Mouse (Mus musculus) CH12.LX (cell line): Measurements from ENCODE around the gene Rbm4b. TPM values are rescaled to one million over a fixed set of nuclear protein-coding genes. Genes with fewer than 3 reads are reported as not detected.

Experiments used
- DNase-seq: peaks from one replicate; pipeline ENCODE4 v3.0.0-alpha.2; 2013; ENCODE audit errors: extremely low read depth
- H3K27ac ChIP-seq: 2 replicates; pipeline ENCODE4 v1.5.1; 2012; ENCODE audit warnings: low read depth, mild to moderate bottlenecking, control low read depth, moderate library complexity; ENCODE audit not compliant: insufficient read depth
- H3K27me3 ChIP-seq: replicated peaks from 2 replicates; pipeline ENCODE3; 2012; ENCODE audit warnings: inconsistent platforms
- H3K36me3 ChIP-seq, 2 experiments: replicated peaks in 1 of 2; 2 replicates each; pipeline versions ENCODE3 to v1.6.1; 2012; ENCODE audit warnings: inconsistent platforms in 1 of 2, low read length in 1 of 2, mild to moderate bottlenecking in 1 of 2, mixed read lengths in 1 of 2, moderate library complexity in 1 of 2; ENCODE audit not compliant: control insufficient read depth in 1 of 2, insufficient read depth in 1 of 2
- H3K4me1 ChIP-seq, 2 experiments: 2 replicates each; pipeline ENCODE4 v1.6.1; 2012; ENCODE audit warnings: inconsistent platforms in 1 of 2, moderate library complexity in 1 of 2; ENCODE audit not compliant: insufficient read depth in 2 of 2, control insufficient read depth in 1 of 2
- H3K4me2 ChIP-seq: 2 replicates; pipeline ENCODE4 v1.6.1; 2012; ENCODE audit warnings: low read depth, mild to moderate bottlenecking, control low read depth; ENCODE audit not compliant: poor library complexity, insufficient read depth, severe bottlenecking
- H3K4me3 ChIP-seq, 3 experiments: fragments of 150-350 bp in 1 of 3; sonication (generic) in 1 of 3; replicated peaks in 1 of 3; 2 replicates each; pipeline versions ENCODE3 to v1.5.1; 2011 to 2012; ENCODE audit warnings: low read depth in 2 of 3, low read length in 2 of 3, mild to moderate bottlenecking in 2 of 3, moderate library complexity in 2 of 3, control low read depth in 1 of 3, improper control_type of control experiment in 1 of 3, inconsistent platforms in 1 of 3, mixed read lengths in 1 of 3; ENCODE audit not compliant: poor library complexity in 1 of 3
- H3K79me2 ChIP-seq: replicated peaks from 2 replicates; pipeline ENCODE4 v1.6.1; 2012; ENCODE audit warnings: mild to moderate bottlenecking, moderate library complexity; ENCODE audit not compliant: control insufficient read depth, poor library complexity, insufficient read depth, severe bottlenecking; ENCODE audit errors: extremely low read depth
- H3K9ac ChIP-seq: 2 replicates; pipeline ENCODE4 v1.6.1; 2012; ENCODE audit warnings: low read depth, mild to moderate bottlenecking, control low read depth, moderate library complexity; ENCODE audit not compliant: insufficient read depth
- H3K9me3 ChIP-seq: replicated peaks from 2 replicates; pipeline ENCODE3; 2012; ENCODE audit warnings: low read length, inconsistent platforms, mixed read lengths
- CHD1 ChIP-seq: IDR thresholded peaks from 2 replicates; pipeline ENCODE4 v1.6.1; 2012; ENCODE audit warnings: low read depth, low read length, improper control_type of control experiment, inconsistent platforms
- CHD2 ChIP-seq: IDR thresholded peaks from 2 replicates; pipeline ENCODE4 v1.6.1; 2011; ENCODE audit warnings: low read length, improper control_type of control experiment
- CTCF ChIP-seq, 2 experiments: IDR thresholded peaks in 1 of 2; conservative IDR thresholded peaks in 1 of 2; 2 replicates each; pipeline ENCODE4 v1.5.1; 2011 to 2012; ENCODE audit warnings: low read depth in 2 of 2, low read length in 2 of 2, improper control_type of control experiment in 1 of 2, inconsistent platforms in 1 of 2, mild to moderate bottlenecking in 1 of 2, moderate library complexity in 1 of 2
- E2F4 ChIP-seq: IDR thresholded peaks from 2 replicates; pipeline ENCODE4 v1.6.1; 2011; ENCODE audit warnings: low read depth, low read length, improper control_type of control experiment; ENCODE audit not compliant: insufficient replicate concordance
- EP300 ChIP-seq: IDR thresholded peaks from 2 replicates; pipeline ENCODE4 v1.6.1; 2011; ENCODE audit warnings: low read length, improper control_type of control experiment
- ETS1 ChIP-seq: conservative IDR thresholded peaks from 2 replicates; pipeline ENCODE4 v1.6.1; 2012; ENCODE audit warnings: low read depth, mild to moderate bottlenecking, inconsistent platforms, low read length, improper control_type of control experiment, moderate library complexity
- GABPA ChIP-seq: IDR thresholded peaks from 2 replicates; pipeline ENCODE4 v1.6.1; 2012; ENCODE audit warnings: low read depth, low read length, improper control_type of control experiment, inconsistent platforms; ENCODE audit not compliant: insufficient replicate concordance
- HCFC1 ChIP-seq: IDR thresholded peaks from 2 replicates; pipeline ENCODE4 v1.6.1; 2012; ENCODE audit warnings: low read depth, mild to moderate bottlenecking, inconsistent platforms, low read length, improper control_type of control experiment
- IRF4 ChIP-seq: IDR thresholded peaks from 2 replicates; pipeline ENCODE4 v1.6.1; 2014; ENCODE audit warnings: low read depth, mild to moderate bottlenecking, inconsistent platforms, low read length, improper control_type of control experiment
- JUN ChIP-seq: IDR thresholded peaks from 2 replicates; pipeline ENCODE4 v1.6.1; 2011; ENCODE audit warnings: low read depth, mild to moderate bottlenecking, low read length, improper control_type of control experiment, moderate library complexity; ENCODE audit not compliant: insufficient read depth
- JUND ChIP-seq: conservative IDR thresholded peaks from 2 replicates; pipeline ENCODE4 v1.6.1; 2011; ENCODE audit warnings: low read depth, low read length, improper control_type of control experiment
- MAZ ChIP-seq: IDR thresholded peaks from 2 replicates; pipeline ENCODE4 v1.6.1; 2012; ENCODE audit warnings: low read depth, mild to moderate bottlenecking, inconsistent platforms, low read length, improper control_type of control experiment, moderate library complexity
- MEF2A ChIP-seq: IDR thresholded peaks from 2 replicates; pipeline ENCODE4 v1.6.1; 2014; ENCODE audit warnings: low read depth, mild to moderate bottlenecking, inconsistent platforms, low read length, improper control_type of control experiment, borderline replicate concordance
- MXI1 ChIP-seq: IDR thresholded peaks from 2 replicates; pipeline ENCODE4 v1.6.1; 2011; ENCODE audit warnings: mild to moderate bottlenecking, low read depth, low read length, improper control_type of control experiment
- PAX5 ChIP-seq: IDR thresholded peaks from 2 replicates; pipeline ENCODE4 v1.6.1; 2012; ENCODE audit warnings: low read length, inconsistent platforms, mixed read lengths
- POLR2A ChIP-seq: IDR thresholded peaks from 2 replicates; pipeline ENCODE4 v1.6.1; 2011; ENCODE audit warnings: low read depth, mild to moderate bottlenecking, improper control_type of control experiment, low read length
- RAD21 ChIP-seq: IDR thresholded peaks from 2 replicates; pipeline ENCODE4 v1.6.1; 2011; ENCODE audit warnings: low read depth, mild to moderate bottlenecking, low read length, improper control_type of control experiment, moderate library complexity
- RCOR1 ChIP-seq: conservative IDR thresholded peaks from 2 replicates; pipeline ENCODE4 v1.6.1; 2012; ENCODE audit warnings: low read depth, mild to moderate bottlenecking, inconsistent platforms, low read length, improper control_type of control experiment
- SIN3A ChIP-seq: IDR thresholded peaks from 2 replicates; pipeline ENCODE4 v1.6.1; 2012; ENCODE audit warnings: low read length, improper control_type of control experiment, inconsistent platforms
- TBP ChIP-seq: conservative IDR thresholded peaks from 2 replicates; pipeline ENCODE4 v1.6.1; 2011; ENCODE audit warnings: low read depth, low read length, improper control_type of control experiment
- TCF12 ChIP-seq: IDR thresholded peaks from 2 replicates; pipeline ENCODE4 v1.6.1; 2014; ENCODE audit warnings: low read depth, mild to moderate bottlenecking, inconsistent platforms, low read length, improper control_type of control experiment
- UBTF ChIP-seq: IDR thresholded peaks from 2 replicates; pipeline ENCODE4 v1.6.1; 2012; ENCODE audit warnings: low read depth, mild to moderate bottlenecking, inconsistent platforms, low read length, improper control_type of control experiment, moderate library complexity
- ZC3H11A ChIP-seq: IDR thresholded peaks from 2 replicates; pipeline ENCODE4 v1.6.1; 2012; ENCODE audit warnings: low read depth, mild to moderate bottlenecking, inconsistent platforms, low read length, improper control_type of control experiment
- ZNF384 ChIP-seq: IDR thresholded peaks from 2 replicates; pipeline ENCODE4 v1.6.1; 2012; ENCODE audit warnings: low read depth, low read length, improper control_type of control experiment, inconsistent platforms
- dilution Hi-C: fragments of 300-500 bp; cut with MboI; formaldehyde crosslinking; loops from 2 replicates; pipeline ENCODE4 v1.14.3; 2020; ENCODE audit warnings: low sequenced_read_pairs; ENCODE audit not compliant: extremely low pct_unique_long_range_greater_than_20kb, extremely low pct_ligation_motif_present
- in situ Hi-C: fragments of 300-500 bp; cut with MboI; formaldehyde crosslinking; loops from 3 replicates; pipeline ENCODE4 v1.14.3; 2019; ENCODE audit warnings: low sequenced_read_pairs, low pct_ligation_motif_present, low pct_unique_long_range_greater_than_20kb, mixed read lengths
- polyA plus RNA-seq: library from polyadenylated mRNA; unstranded; fragments of >175 nt; gene quantifications from 2 replicates; pipeline ENCODE4 v1.2.1, GENCODE M21; 2012; ENCODE audit warnings: low read depth; ENCODE audit not compliant: insufficient read length
- total RNA-seq, 2 experiments: library from RNA; depleted of rRNA; stranded (reverse); fragments of 300-350 nt in 1 of 2; fragments of >200 nt in 1 of 2; gene quantifications; 2 replicates each; pipeline ENCODE4 v1.2.3; 2012 to 2014

Gene Rbm4b
- total and polyA plus RNA-seq, 3 experiments, result 7.0 to 13.8 (median 11.1) TPM

DNA sequence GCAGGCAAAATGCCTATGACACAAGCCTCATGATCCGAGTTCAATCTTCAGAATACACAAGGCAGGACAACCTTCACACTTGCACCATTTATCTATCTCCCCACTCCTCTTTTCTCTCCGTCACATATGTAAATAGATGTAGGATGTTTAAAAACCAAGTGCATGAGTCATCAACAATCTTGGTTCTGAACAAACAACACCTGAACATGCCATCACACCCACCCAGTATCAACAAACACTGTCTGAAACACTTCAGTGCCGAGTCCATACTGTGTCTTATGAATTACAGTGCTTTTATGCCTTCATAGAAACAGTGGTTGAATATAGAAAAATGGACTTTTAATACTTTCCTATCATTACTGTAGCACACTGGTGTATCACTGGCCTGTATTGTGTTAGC lies 16.5 kb downstream of the Rbm4b start:
- dilution Hi-C loops, result no loop called here

DNA sequence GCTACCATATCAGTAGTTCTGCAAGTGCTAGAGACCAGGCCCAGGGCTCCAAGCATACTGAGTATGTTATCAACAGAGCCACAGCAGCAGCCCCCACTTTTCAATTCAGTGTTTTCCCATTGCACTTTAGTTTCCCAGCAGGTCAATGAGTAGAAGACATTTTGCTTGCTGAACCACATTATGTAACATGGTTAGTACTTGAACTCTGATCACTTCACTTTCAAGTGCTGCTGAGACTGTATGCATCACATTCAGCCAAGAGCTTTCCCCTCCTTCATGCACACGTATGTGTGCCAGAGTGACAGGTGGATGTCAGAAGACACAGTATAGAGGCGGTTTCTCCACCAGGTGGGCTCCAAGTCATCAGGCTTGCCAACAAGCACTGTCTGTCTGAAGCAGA lies 26.6 kb downstream of the Rbm4b start:
- Histone ChIP-seq H3K9me3 (no peaks in the 10 kb centered on the region), H3K36me3 (peaks cover 61 to 96% of the 10 kb centered on the region in 2 experiments), H3K79me2 (peaks cover 88% of the 10 kb centered on the region)

More for the DNA sequence above, 16.5 kb downstream of the Rbm4b start:
- Histone ChIP-seq H3K27me3 (no peaks in the 10 kb centered on the region), H3K27ac (no peak overlapping the region), H3K4me2 (no peak overlapping the region), H3K4me3 (no peak overlapping the region), H3K4me1 (peaks cover 0 to 53% of the 10 kb centered on the region in 2 experiments; a peak in 2 of 4 replicates), H3K36me3 (peaks cover 62 to 96% of the 10 kb centered on the region in 2 experiments), H3K9ac (no peak overlapping the region), H3K9me3 (no peaks in the 10 kb centered on the region), H3K79me2 (peaks cover 80% of the 10 kb centered on the region)
- DNase-seq, result no peak
- TF ChIP-seq POLR2A (no peak), TBP (no peak), CHD1 (no peak), MEF2A (no peak), EP300 (no peak), JUN (no peak), SIN3A (no peak), MXI1 (no peak), ZC3H11A (no peak), CHD2 (no peak), TCF12 (no peak), RAD21 (no peak), HCFC1 (no peak)
- in situ Hi-C loops, result no loop called here

More for the DNA sequence above, 26.6 kb downstream of the Rbm4b start:
- H3K9ac ChIP-seq, result no peak overlapping the region
- TF ChIP-seq RCOR1 (no peak), ZNF384 (no peak), E2F4 (no peak), HCFC1 (no peak), SIN3A (no peak), POLR2A (no peak), GABPA (no peak), PAX5 (no peak), UBTF (no peak), MEF2A (no peak), CTCF (conservative IDR thresholded peaks at IDR 0.05 in 1 of 2, IDR thresholded peaks at IDR 0.05 in 1 of 2; ENCODE audit: low read depth in 2 of 2, low read length in 2 of 2) (no peak), TCF12 (no peak), JUND (no peak), ETS1 (no peak), MAZ (no peak), IRF4 (no peak)
- dilution Hi-C loops, result no loop called here
- H3K27me3 ChIP-seq, result no peaks in the 10 kb centered on the region
- no peak overlapping the region for H3K27ac ChIP-seq
- no peak overlapping the region for H3K4me3 ChIP-seq
- H3K4me2 ChIP-seq, result no peak overlapping the region
- H3K4me1 ChIP-seq, result peaks cover 7 to 23% of the 10 kb centered on the region in 2 experiments
- in situ Hi-C loops, result no loop called here
- DNase-seq, result no peak
